Mouse (Mus musculus): Measurements from ENCODE around the gene Frmpd1.

Gene Frmpd1

GRCm38 (mm10) chr4:45242163-45242562, 57.5 kb downstream of the Frmpd1 start:
- no peak for DNase-seq

GRCm38 (mm10) chr4:45243211-45243902, 58.7 kb downstream of the Frmpd1 start:
- peak; percentile 65 for DNase-seq

GRCm38 (mm10) chr4:45251265-45251664, 66.6 kb downstream of the Frmpd1 start:
- DNase-seq: no peak

- DNase-seq: no peak
Observed at GRCm38 (mm10) chr4:45252861-45253262, 68.2 kb downstream of the Frmpd1 start.

- DNase-seq: no peak
Observed at GRCm38 (mm10) chr4:45253839-45254601, 69.3 kb downstream of the Frmpd1 start.

- DNase-seq: no peak
Observed at GRCm38 (mm10) chr4:45259232-45259832, 74.7 kb downstream of the Frmpd1 start.

GRCm38 (mm10) chr4:45261551-45261950, 76.9 kb downstream of the Frmpd1 start:
- no peak for DNase-seq

GRCm38 (mm10) chr4:45267883-45268282, 83.2 kb downstream of the Frmpd1 start:
- DNase-seq: peak; percentile 58

GRCm38 (mm10) chr4:45271041-45271452, 86.4 kb downstream of the Frmpd1 start:
- DNase-seq: no peak

- no peak for DNase-seq
Observed at GRCm38 (mm10) chr4:45275770-45276169, 91.1 kb downstream of the Frmpd1 start.

- DNase-seq: no peak
Observed at GRCm38 (mm10) chr4:45279292-45279691, 94.6 kb downstream of the Frmpd1 start.

GRCm38 (mm10) chr4:45279981-45280548, 95.4 kb downstream of the Frmpd1 start:
- peak; percentile 56 for DNase-seq

GRCm38 (mm10) chr4:45286318-45286717, 101.6 kb downstream of the Frmpd1 start:
- DNase-seq: no peak

GRCm38 (mm10) chr4:45287906-45288305, 103.2 kb downstream of the Frmpd1 start:
- DNase-seq: no peak

GRCm38 (mm10) chr4:45296662-45297564, 112.2 kb downstream of the Frmpd1 start, which contains the start of gene Trmt10b:
Trmt10b (plus strand) TSS chr4:45297127.
- peak; percentile 67 for DNase-seq

GRCm38 (mm10) chr4:45305536-45305935, 120.9 kb downstream of the Frmpd1 start:
- DNase-seq: no peak

- DNase-seq: peak; percentile 38
Observed at GRCm38 (mm10) chr4:45308046-45308445, 123.4 kb downstream of the Frmpd1 start.

- DNase-seq: no peak
Observed at GRCm38 (mm10) chr4:45308606-45309005, 123.9 kb downstream of the Frmpd1 start.

GRCm38 (mm10) chr4:45311056-45311455, 126.4 kb downstream of the Frmpd1 start:
- DNase-seq: no peak

- DNase-seq: peak; percentile 82
Observed at GRCm38 (mm10) chr4:45320159-45320816, 135.6 kb downstream of the Frmpd1 start.

GRCm38 (mm10) chr4:45331139-45331538, 146.5 kb downstream of the Frmpd1 start:
- DNase-seq: no peak

GRCm38 (mm10) chr4:45332466-45332865, 147.8 kb downstream of the Frmpd1 start:
- DNase-seq: no peak

Measured in liver (tissue).